Mouse (Mus musculus): ENCODE measurements around the gene Hibch. TPM values are rescaled to one million over a fixed set of nuclear protein-coding genes. Genes with fewer than 3 reads are reported as not detected.
"Not testable (repeated sequence)": the region's sequence is repeated elsewhere in the genome, so short reads cannot be mapped to it uniquely, and the experiment has no call there.

The Hibch gene
- polyA plus RNA-seq, 1 experiment from 2014 or later: 14.1 TPM

DNA sequence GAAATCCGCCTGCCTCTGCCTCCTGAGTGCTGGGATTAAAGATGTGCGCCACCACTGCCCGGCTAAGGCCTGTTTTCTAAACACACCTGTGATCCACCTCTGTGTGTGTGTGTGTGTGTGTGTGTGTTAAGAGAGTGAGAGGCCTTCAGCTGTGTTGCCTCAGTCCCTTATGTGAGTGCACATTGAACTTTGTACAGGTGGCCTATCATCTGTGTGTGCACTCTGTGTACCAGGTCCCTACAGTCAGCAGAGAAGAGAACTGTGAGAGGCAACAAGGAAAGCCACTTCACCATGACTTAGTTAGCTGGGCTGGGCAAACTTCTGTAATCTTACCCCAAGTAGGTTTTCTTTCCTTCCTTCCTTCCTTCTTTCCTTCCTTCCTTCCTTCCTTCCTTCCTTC is 5.6 kb upstream of the Hibch start:
- Histone ChIP-seq H3K9me3 (ENCODE audit: low read length) (no peaks in the 10 kb centered on the region), H3K4me3 (ENCODE audit: low read depth, low read length) (no peak overlapping the region), H3K27ac (ENCODE audit: low read length) (no peak overlapping the region), H3K27me3 (replicated peaks; ENCODE audit: insufficient read depth, low read length) (no peaks in the 10 kb centered on the region), H3K36me3 (ENCODE audit: insufficient read depth, low read length) (no peaks in the 10 kb centered on the region), H3K4me2 (replicated peaks; ENCODE audit: low read depth, low read length) (no peak overlapping the region), H3K9ac (replicated peaks; ENCODE audit: low read depth) (no peak overlapping the region), H3K4me1 (ENCODE audit: insufficient read depth, low read depth, low read length) (no peaks in the 10 kb centered on the region)
- no peak for DNase-seq (ENCODE audit: low spot score)
- no peak for ATAC-seq
- WGBS: 95% methylated on average over 3 of the region's 3 CpGs
- TF ChIP-seq CTCF (IDR thresholded peaks at IDR 0.05): no peak
- no peak for TF ChIP-seq EP300 (IDR thresholded peaks at IDR 0.05)

- no peak for ATAC-seq
- Histone ChIP-seq H3K4me2 (replicated peaks; ENCODE audit: low read depth, low read length) (peak overlapping the region; percentile 30), H3K27me3 (replicated peaks; ENCODE audit: insufficient read depth, low read length) (no peaks in the 10 kb centered on the region), H3K4me1 (ENCODE audit: insufficient read depth, low read depth, low read length) (peaks cover 8% of the 10 kb centered on the region; the same call in 1 of the 2 replicates), H3K9ac (replicated peaks; ENCODE audit: low read depth) (no peak overlapping the region), H3K27ac (ENCODE audit: low read length) (no peak overlapping the region; the same call in 1 of the 2 replicates), H3K9me3 (ENCODE audit: low read length) (no peaks in the 10 kb centered on the region), H3K36me3 (ENCODE audit: insufficient read depth, low read length) (no peaks in the 10 kb centered on the region), H3K4me3 (ENCODE audit: low read depth, low read length) (0 out of 2 replicates have a peak overlapping the region, but pooled peaks have one; percentile 16)
- no peak for DNase-seq (ENCODE audit: low spot score)
- TF ChIP-seq CTCF (IDR thresholded peaks at IDR 0.05) (no peak), EP300 (IDR thresholded peaks at IDR 0.05) (no peak)
- WGBS: 11% methylated on average over 3 of the region's 3 CpGs
Measured at GRCm38 (mm10) chr1:52844354-52844753, 375 bp upstream of the Hibch start.

GRCm38 (mm10) chr1:52846556-52846955 is 1.8 kb downstream of the Hibch start:
- H3K9me3 ChIP-seq (ENCODE audit: low read length): no peaks in the 10 kb centered on the region
- H3K4me1 ChIP-seq (ENCODE audit: insufficient read depth, low read depth, low read length): peaks cover 8% of the 10 kb centered on the region; the same call in 1 of the 2 replicates
- H3K4me2 ChIP-seq (replicated peaks; ENCODE audit: low read depth, low read length): no peak overlapping the region
- H3K27me3 ChIP-seq (replicated peaks; ENCODE audit: insufficient read depth, low read length): no peaks in the 10 kb centered on the region
- no peak overlapping the region for H3K4me3 ChIP-seq (ENCODE audit: low read depth, low read length)
- no peak overlapping the region for H3K9ac ChIP-seq (replicated peaks; ENCODE audit: low read depth)
- WGBS: 84% methylated on average over 4 of the region's 4 CpGs
- TF ChIP-seq CTCF (IDR thresholded peaks at IDR 0.05) (no peak), EP300 (IDR thresholded peaks at IDR 0.05) (no peak)
- ATAC-seq (no peak), DNase-seq (ENCODE audit: low spot score) (no peak)
- no peaks in the 10 kb centered on the region for H3K36me3 ChIP-seq (ENCODE audit: insufficient read depth, low read length)
- no peak overlapping the region for H3K27ac ChIP-seq (ENCODE audit: low read length)

DNA sequence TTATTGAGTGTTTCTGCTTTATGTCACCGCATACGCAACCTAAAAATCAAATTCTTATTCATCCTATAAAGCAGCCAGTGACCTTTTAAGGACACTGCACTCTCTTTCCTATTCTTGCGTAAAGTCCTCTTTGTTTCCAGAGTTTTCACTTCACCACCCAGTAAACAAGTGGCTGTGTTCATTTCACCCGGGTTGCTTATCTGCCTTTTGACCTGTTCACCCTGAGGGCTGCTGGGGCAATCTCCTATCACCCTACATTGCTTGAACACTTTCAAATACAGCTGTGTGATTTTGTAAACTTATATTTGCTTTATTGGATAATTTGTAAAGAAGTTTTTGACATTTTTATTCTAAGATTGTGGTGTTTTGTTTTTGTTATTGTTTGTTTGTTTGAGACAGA is 4.7 kb downstream of the Hibch start:
- ATAC-seq: no peak

DNA sequence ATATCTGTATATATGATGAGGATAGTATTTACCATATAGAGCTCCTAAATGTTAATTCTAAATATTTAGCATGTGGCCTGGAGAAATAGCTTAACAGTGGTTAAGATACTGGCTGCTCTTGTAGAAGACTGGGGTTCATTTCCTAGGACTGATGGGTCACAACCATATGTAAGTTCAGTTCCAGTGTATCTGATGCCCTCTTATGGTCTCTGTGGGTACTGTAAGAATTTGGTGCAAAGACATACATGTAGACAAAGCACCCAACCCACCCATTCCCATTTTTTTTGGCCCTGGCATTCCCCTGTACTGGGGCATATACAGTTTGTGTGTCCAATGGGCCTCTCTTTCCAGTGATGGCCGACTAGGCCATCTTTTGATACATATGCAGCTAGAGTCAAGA is 9.3 kb downstream of the Hibch start:
- not testable (repeated sequence) for ATAC-seq; H3K9ac ChIP-seq (replicated peaks; ENCODE audit: low read depth); H3K9me3 ChIP-seq (ENCODE audit: low read length); H3K27me3 ChIP-seq (replicated peaks; ENCODE audit: insufficient read depth, low read length); H3K4me2 ChIP-seq (replicated peaks; ENCODE audit: low read depth, low read length); H3K4me3 ChIP-seq (ENCODE audit: low read depth, low read length); H3K4me1 ChIP-seq (ENCODE audit: insufficient read depth, low read depth, low read length); H3K27ac ChIP-seq (ENCODE audit: low read length); H3K36me3 ChIP-seq (ENCODE audit: insufficient read depth, low read length)
- peak; percentile 59 for DNase-seq (ENCODE audit: low spot score)
- peak; percentile 75 for TF ChIP-seq CTCF (IDR thresholded peaks at IDR 0.05)
- WGBS: no CpG with 5 or more reads among the region's 1 CpGs

More for the DNA sequence above, 4.7 kb downstream of the Hibch start:
- Histone ChIP-seq H3K4me2 (replicated peaks; ENCODE audit: low read depth, low read length) (no peak overlapping the region), H3K4me1 (ENCODE audit: insufficient read depth, low read depth, low read length) (peaks cover 8% of the 10 kb centered on the region; the same call in 1 of the 2 replicates), H3K27me3 (replicated peaks; ENCODE audit: insufficient read depth, low read length) (no peaks in the 10 kb centered on the region), H3K4me3 (ENCODE audit: low read depth, low read length) (no peak overlapping the region), H3K36me3 (ENCODE audit: insufficient read depth, low read length) (no peaks in the 10 kb centered on the region), H3K27ac (ENCODE audit: low read length) (no peak overlapping the region), H3K9me3 (ENCODE audit: low read length) (no peaks in the 10 kb centered on the region), H3K9ac (replicated peaks; ENCODE audit: low read depth) (no peak overlapping the region)
- no peak for DNase-seq (ENCODE audit: low spot score)
- WGBS: 70% methylated on average over 4 of the region's 4 CpGs
- TF ChIP-seq EP300 (IDR thresholded peaks at IDR 0.05) (no peak), CTCF (IDR thresholded peaks at IDR 0.05) (no peak)

GRCm38 (mm10) chr1:52855904-52856601 is 11.3 kb downstream of the Hibch start:
- 80% methylated on average over 7 of the region's 7 CpGs for WGBS
- Histone ChIP-seq H3K9ac (replicated peaks; ENCODE audit: low read depth) (no peak overlapping the region), H3K27ac (ENCODE audit: low read length) (no peak overlapping the region), H3K27me3 (replicated peaks; ENCODE audit: insufficient read depth, low read length) (no peaks in the 10 kb centered on the region), H3K4me3 (ENCODE audit: low read depth, low read length) (no peak overlapping the region), H3K9me3 (ENCODE audit: low read length) (no peaks in the 10 kb centered on the region), H3K4me2 (replicated peaks; ENCODE audit: low read depth, low read length) (no peak overlapping the region), H3K36me3 (ENCODE audit: insufficient read depth, low read length) (no peaks in the 10 kb centered on the region), H3K4me1 (ENCODE audit: insufficient read depth, low read depth, low read length) (no peaks in the 10 kb centered on the region)
- no peak for DNase-seq (ENCODE audit: low spot score)
- TF ChIP-seq CTCF (IDR thresholded peaks at IDR 0.05) (no peak), EP300 (IDR thresholded peaks at IDR 0.05) (no peak)
- ATAC-seq: no peak
